Mouse (Mus musculus) forebrain, embryonic 11.5 days (tissue): ENCODE measurements at regions not wholly inside any gene's neighbourhood (a gene's known extent, or its start where the extent isn't known, plus 50 kb on each side); places are given as distances from the start of the nearest gene placed in this dataset.
"Not testable (repeated sequence)": the region's sequence is repeated elsewhere in the genome, so short reads cannot be mapped to it uniquely, and the experiment has no call there.

Experiments
- ATAC-seq: fragments of 200-750 bp; cut with Nextera tagmentation; replicated peaks from 2 replicates; pipeline ENCODE4 v1.8.0; 2017; ENCODE audit warnings: moderate TSS enrichment; ENCODE audit not compliant: low FRiP score
- DNase-seq: peaks from one replicate; pipeline ENCODE4 v3.0.0-alpha.2; 2017; ENCODE audit warnings: low spot score
- H3K27ac ChIP-seq: fragments of 300-500 bp; sonication (generic); 2 replicates; pipeline ENCODE4 v1.5.1; 2014; ENCODE audit warnings: low read depth, low read length
- H3K27me3 ChIP-seq: fragments of 300-500 bp; sonication (generic); 2 replicates; pipeline ENCODE4 v1.6.1; 2014; ENCODE audit warnings: mild to moderate bottlenecking, low read length, mixed read lengths; ENCODE audit not compliant: control insufficient read depth, insufficient read depth
- H3K36me3 ChIP-seq: fragments of 300-500 bp; sonication (generic); 2 replicates; pipeline ENCODE4 v1.6.1; 2014; ENCODE audit warnings: mild to moderate bottlenecking, low read length, moderate library complexity, mixed read lengths; ENCODE audit not compliant: control insufficient read depth, insufficient read depth
- H3K4me1 ChIP-seq: fragments of 300-500 bp; sonication (generic); replicated peaks from 2 replicates; pipeline ENCODE4 v1.6.1; 2014; ENCODE audit warnings: low read length, mixed read lengths; ENCODE audit not compliant: control insufficient read depth, insufficient read depth
- H3K4me2 ChIP-seq: fragments of 300-500 bp; sonication (generic); 2 replicates; pipeline ENCODE4 v1.6.1; 2014; ENCODE audit warnings: low read depth, mild to moderate bottlenecking, low read length, moderate library complexity, mixed read lengths; ENCODE audit not compliant: severe bottlenecking
- H3K4me3 ChIP-seq: fragments of 300-500 bp; sonication (generic); 2 replicates; pipeline ENCODE4 v1.5.1; 2014; ENCODE audit warnings: low read depth, low read length
- H3K9ac ChIP-seq: fragments of 300-500 bp; sonication (generic); 2 replicates; pipeline ENCODE4 v1.6.1; 2014; ENCODE audit warnings: low read length
- H3K9me3 ChIP-seq: fragments of 300-500 bp; sonication (generic); 2 replicates; pipeline ENCODE4 v1.6.1; 2016; ENCODE audit warnings: low read length, mixed read lengths; ENCODE audit not compliant: control insufficient read depth
- WGBS: fragments of 180-500 bp; shearing (Covaris S2); extraction: QIAGEN DNeasy Blood & Tissue Kit; methylation state at CpG from one replicate; pipeline ENCODE4 v1.1.7; 2014; 5-methylcytosine and 5-hydroxymethylcytosine counted together

- no peak overlapping the region for H3K4me2 ChIP-seq
- H3K9ac ChIP-seq: no peak overlapping the region
- H3K27me3 ChIP-seq: no peaks in the 10 kb centered on the region
- peak; percentile 57; the same call in 1 of the 2 replicates for ATAC-seq
- DNase-seq: peak; percentile 51
- H3K9me3 ChIP-seq: no peaks in the 10 kb centered on the region
- no peak overlapping the region for H3K27ac ChIP-seq
- WGBS: 69% methylated on average over 7 of the region's 7 CpGs
- H3K4me3 ChIP-seq: no peak overlapping the region
- H3K36me3 ChIP-seq: no peaks in the 10 kb centered on the region
- H3K4me1 ChIP-seq: no peaks in the 10 kb centered on the region
Observed at GRCm38 (mm10) chr9:90618154-90618553, 347.6 kb upstream of the Tbc1d2b start.

GRCm38 (mm10) chr9:90597894-90598293, 327.3 kb upstream of the Tbc1d2b start:
- 72% methylated on average over 4 of the region's 4 CpGs for WGBS
- no peaks in the 10 kb centered on the region for H3K9me3 ChIP-seq
- H3K27ac ChIP-seq: no peak overlapping the region
- no peaks in the 10 kb centered on the region for H3K27me3 ChIP-seq
- H3K36me3 ChIP-seq: no peaks in the 10 kb centered on the region
- no peak overlapping the region for H3K4me2 ChIP-seq
- DNase-seq (no peak), ATAC-seq (no peak)
- no peak overlapping the region for H3K4me3 ChIP-seq
- no peaks in the 10 kb centered on the region for H3K4me1 ChIP-seq
- H3K9ac ChIP-seq: no peak overlapping the region

GRCm38 (mm10) chr9:90556742-90557141, 286.1 kb upstream of the Tbc1d2b start:
- H3K9me3 ChIP-seq: no peaks in the 10 kb centered on the region; the same call in 1 of the 2 replicates
- H3K9ac ChIP-seq: no peak overlapping the region
- no peaks in the 10 kb centered on the region for H3K36me3 ChIP-seq
- no peak overlapping the region for H3K4me2 ChIP-seq
- ATAC-seq (no peak), DNase-seq (no peak)
- no peaks in the 10 kb centered on the region for H3K27me3 ChIP-seq
- no peak overlapping the region for H3K4me3 ChIP-seq
- WGBS: 75% methylated on average over 1 of the region's 1 CpGs
- no peak overlapping the region for H3K27ac ChIP-seq
- no peaks in the 10 kb centered on the region for H3K4me1 ChIP-seq

- DNase-seq (no peak), ATAC-seq (no peak)
- Histone ChIP-seq H3K36me3 (no peaks in the 10 kb centered on the region), H3K27ac (no peak overlapping the region), H3K9ac (no peak overlapping the region), H3K4me3 (no peak overlapping the region), H3K4me1 (no peaks in the 10 kb centered on the region), H3K27me3 (no peaks in the 10 kb centered on the region), H3K4me2 (no peak overlapping the region), H3K9me3 (no peaks in the 10 kb centered on the region; the same call in 1 of the 2 replicates)
- WGBS: 50% methylated on average over 3 of the region's 3 CpGs
Observed at GRCm38 (mm10) chr9:90556216-90556615, 285.6 kb upstream of the Tbc1d2b start.

GRCm38 (mm10) chr9:90547931-90548330, 277.3 kb upstream of the Tbc1d2b start:
- Histone ChIP-seq H3K9me3 (no peaks in the 10 kb centered on the region), H3K27ac (no peak overlapping the region), H3K27me3 (no peaks in the 10 kb centered on the region), H3K4me2 (no peak overlapping the region), H3K4me3 (no peak overlapping the region), H3K36me3 (no peaks in the 10 kb centered on the region), H3K4me1 (no peaks in the 10 kb centered on the region), H3K9ac (no peak overlapping the region)
- WGBS: 97% methylated on average over 1 of the region's 1 CpGs
- ATAC-seq (no peak), DNase-seq (no peak)

- no peak overlapping the region for H3K27ac ChIP-seq
- no peaks in the 10 kb centered on the region for H3K27me3 ChIP-seq
- no peak overlapping the region for H3K4me3 ChIP-seq
- H3K9ac ChIP-seq: no peak overlapping the region
- no peak for DNase-seq
- no peak for ATAC-seq
- H3K4me1 ChIP-seq: no peaks in the 10 kb centered on the region
- no peaks in the 10 kb centered on the region for H3K36me3 ChIP-seq
- H3K4me2 ChIP-seq: no peak overlapping the region
- no peaks in the 10 kb centered on the region for H3K9me3 ChIP-seq
Observed at GRCm38 (mm10) chr9:90546720-90547119, 276.1 kb upstream of the Tbc1d2b start.

GRCm38 (mm10) chr9:90537683-90538082, 267.1 kb upstream of the Tbc1d2b start:
- not testable (repeated sequence) for H3K4me2 ChIP-seq, H3K36me3 ChIP-seq, DNase-seq, H3K9me3 ChIP-seq, H3K4me1 ChIP-seq, H3K4me3 ChIP-seq, ATAC-seq, H3K27me3 ChIP-seq, H3K27ac ChIP-seq, H3K9ac ChIP-seq
- WGBS: 87% methylated on average over 8 of the region's 8 CpGs

- Histone ChIP-seq H3K36me3 (no peaks in the 10 kb centered on the region), H3K4me3 (no peak overlapping the region), H3K9ac (no peak overlapping the region), H3K4me1 (no peaks in the 10 kb centered on the region), H3K27ac (no peak overlapping the region), H3K9me3 (no peaks in the 10 kb centered on the region), H3K27me3 (no peaks in the 10 kb centered on the region), H3K4me2 (no peak overlapping the region)
- DNase-seq (no peak), ATAC-seq (no peak)
Observed at GRCm38 (mm10) chr9:90533372-90533771, 262.8 kb upstream of the Tbc1d2b start.

- ATAC-seq: peak; percentile 57; the same call in 1 of the 2 replicates
Observed at GRCm38 (mm10) chr9:90521186-90521585, 250.6 kb upstream of the Tbc1d2b start.

More at GRCm38 (mm10) chr9:90521186-90521585, 250.6 kb upstream of the Tbc1d2b start:
- Histone ChIP-seq H3K4me2 (no peak overlapping the region), H3K9me3 (no peaks in the 10 kb centered on the region), H3K9ac (no peak overlapping the region), H3K4me1 (no peaks in the 10 kb centered on the region), H3K36me3 (no peaks in the 10 kb centered on the region), H3K27ac (no peak overlapping the region), H3K27me3 (no peaks in the 10 kb centered on the region), H3K4me3 (no peak overlapping the region)
- no peak for DNase-seq
- 72% methylated on average over 3 of the region's 3 CpGs for WGBS
